In the genomic region with DNA sequence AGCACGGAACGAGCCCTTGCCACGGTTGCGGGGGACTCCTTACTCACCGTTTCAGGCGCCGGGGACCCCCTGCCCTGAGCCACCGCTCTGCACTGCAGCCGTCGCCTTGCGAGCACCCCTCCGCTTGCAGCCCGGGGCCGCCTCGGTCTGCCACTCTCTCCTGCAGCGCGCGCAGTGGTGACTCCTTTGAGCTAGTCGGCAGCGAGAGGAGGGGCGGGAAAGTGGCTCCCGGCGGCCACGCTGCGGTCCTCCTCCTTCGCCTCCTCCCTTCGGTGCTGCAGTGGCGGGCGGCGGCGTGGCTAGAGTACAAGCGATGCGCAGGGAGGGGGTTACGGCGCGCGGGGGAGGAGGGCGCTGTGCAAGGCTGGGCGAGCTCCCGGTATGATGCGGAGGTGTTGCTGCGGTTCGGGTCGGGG, we compare ENCODE assay signal across 8 mouse cellular contexts. TPM values are rescaled to one million over a fixed set of nuclear protein-coding genes. Genes with fewer than 3 reads are reported as not detected.
DNase-seq lines count a peak whose midpoint lies in the region; ATAC-seq lines count a peak whose summit lies in the region.

A gene (minus strand): TSS at position 177 of the 416 bp plus-strand sequence.

- ATAC-seq in lung, embryonic 16.5 days (ENCODE audit: low read depth): peak; percentile 85
- peak; percentile 69 for ATAC-seq in frontal cortex, adult (ENCODE audit: low TSS enrichment)
- no peak for ATAC-seq in liver, embryonic 16.5 days (ENCODE audit: low read depth)
- no peak for ATAC-seq in erythroblast, adult 5-6 weeks (replicated peaks; ENCODE audit: low FRiP score, poor library complexity, severe bottlenecking)

- DNase-seq in lung, postnatal 14 days: no peak
- DNase-seq in cerebellum, postnatal 10 days: peak; percentile 68 to 75
- peak; percentile 24 for DNase-seq in kidney, postnatal 14 days
- DNase-seq in right cerebral cortex, adult 2 months (ENCODE audit: low spot score in 2 of 2): peak; percentile 74 to 76

- H3K4me3 ChIP-seq in lung, embryonic 16.5 days (ENCODE audit: low read length): peak within 1 kb of the TSS; percentile 53
- H3K4me3 ChIP-seq in liver, embryonic 16.5 days (ENCODE audit: low read depth, low read length): peak within 1 kb of the TSS; percentile 21; the same call in 1 of the 2 replicates

- no peaks in the 10 kb centered on the region for H3K9me3 ChIP-seq in lung, embryonic 16.5 days (ENCODE audit: control insufficient read depth, low read length)
- no peaks in the 10 kb centered on the region for H3K9me3 ChIP-seq in liver, embryonic 16.5 days (replicated peaks; ENCODE audit: control insufficient read depth, low read length)

- H3K36me3 ChIP-seq in lung, embryonic 16.5 days (ENCODE audit: control insufficient read depth, insufficient read depth, low read length): no peaks in the 10 kb centered on the region
- H3K36me3 ChIP-seq in liver, embryonic 16.5 days (ENCODE audit: control insufficient read depth, insufficient read depth): no peaks in the 10 kb centered on the region

- peaks cover 14% of the 10 kb centered on the region for H3K4me1 ChIP-seq in lung, embryonic 16.5 days (replicated peaks; ENCODE audit: control insufficient read depth, insufficient read depth, low read length)
- no peaks in the 10 kb centered on the region for H3K4me1 ChIP-seq in liver, embryonic 16.5 days (ENCODE audit: control insufficient read depth, low read depth, low read length)

- peaks cover 58% of the 10 kb centered on the region for H3K27me3 ChIP-seq in lung, embryonic 16.5 days (ENCODE audit: control insufficient read depth, insufficient read depth, low read depth, low read length)
- H3K27me3 ChIP-seq in liver, embryonic 16.5 days (ENCODE audit: control insufficient read depth, insufficient read depth, low read depth, low read length): peaks cover 64% of the 10 kb centered on the region

- under 1% methylated on average over 41 of the region's 44 CpGs for WGBS in lung, embryonic 16.5 days
- WGBS in liver, embryonic 16.5 days (ENCODE audit: insufficient replicate concordance): 1% methylated on average over 43 of the region's 44 CpGs

- peak within 1 kb of the TSS; percentile 44 for H3K9ac ChIP-seq in lung, embryonic 16.5 days (ENCODE audit: low read length)
- no peak within 1 kb of the TSS for H3K9ac ChIP-seq in liver, embryonic 16.5 days (ENCODE audit: low read depth, low read length)

- H3K4me2 ChIP-seq in lung, embryonic 16.5 days (ENCODE audit: low read depth, low read length): peak within 1 kb of the TSS; percentile 83
- H3K4me2 ChIP-seq in liver, embryonic 16.5 days (ENCODE audit: low read depth, low read length): peak within 1 kb of the TSS; percentile 18; the same call in 1 of the 2 replicates

- H3K27ac ChIP-seq in lung, embryonic 16.5 days (ENCODE audit: low read length): no peak within 1 kb of the TSS
- H3K27ac ChIP-seq in liver, embryonic 16.5 days (ENCODE audit: low read length): no peak within 1 kb of the TSS

RNA-seq across cellular contexts. Expression of the gene that starts here (rescaled TPM):
- polyA plus RNA-seq in lung, embryonic 16.5 days (2015; fragmentation: Nextera tagmentation; extraction: Ambion mirVana): 0.77 and 1.2 TPM in 2 replicates
- 0.13 and 0.18 TPM in 2 replicates for polyA plus RNA-seq in liver, embryonic 16.5 days (2015; fragmentation: Nextera tagmentation; extraction: Ambion mirVana)
- total RNA-seq in erythroblast, adult 5-6 weeks (2015; ENCODE audit: low replicate concordance): 0.21 TPM in 1 of 2 replicates, not detected in the other
- total RNA-seq in erythroblast, adult 5-6 weeks (2017; ENCODE audit: low replicate concordance): 0.09 and 0.14 TPM in 2 replicates

Comparison
In these comparisons a context has a peak if more than half of its experiments do, and no peak if none do; other contexts are left out.
1. ATAC-seq: peak in lung, embryonic 16.5 days (single experiment) and frontal cortex, adult (single experiment); none in liver, embryonic 16.5 days (single experiment) and erythroblast, adult 5-6 weeks (single experiment).